Mouse (Mus musculus): ENCODE data around the gene Zfp692. TPM values are rescaled to one million over a fixed set of nuclear protein-coding genes. Genes with fewer than 3 reads are reported as not detected.
A peak's percentile ranks its signal among the peaks of the same experiment; 100 is the strongest.
"Not testable (repeated sequence)": the region's sequence is repeated elsewhere in the genome, so short reads cannot be mapped to it uniquely, and the experiment has no call there.

The Zfp692 gene
- total RNA-seq, 1 experiment from 2014 or later = 19.3 TPM

DNA sequence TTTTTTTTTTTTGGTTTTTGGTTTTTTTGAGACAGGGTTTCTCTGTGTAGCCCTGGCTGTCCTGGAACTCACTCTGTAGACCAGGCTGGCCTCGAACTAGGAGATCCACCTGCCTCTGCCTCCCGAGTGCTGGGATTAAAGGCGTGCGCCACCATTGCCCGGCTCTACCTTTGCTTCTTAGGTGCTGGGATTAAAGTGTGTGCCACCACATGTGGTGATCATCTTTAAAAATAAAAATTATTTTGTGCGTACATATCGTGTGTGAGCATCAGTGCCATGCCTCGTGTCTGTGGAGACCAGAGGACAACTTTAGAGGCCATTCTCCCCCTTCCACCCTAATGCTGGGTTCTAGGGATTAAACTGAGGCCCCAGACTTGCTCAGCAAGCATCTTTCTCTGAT is 1.6 kb upstream of the Zfp692 start:
- ATAC-seq (replicated peaks; ENCODE audit: low read depth, poor library complexity, severe bottlenecking) = not testable (repeated sequence)

- ATAC-seq (replicated peaks; ENCODE audit: low read depth, poor library complexity, severe bottlenecking) = peak; percentile 64
Measured at GRCm38 (mm10) chr11:58307411-58308080, 677 bp downstream of the Zfp692 start.

DNA sequence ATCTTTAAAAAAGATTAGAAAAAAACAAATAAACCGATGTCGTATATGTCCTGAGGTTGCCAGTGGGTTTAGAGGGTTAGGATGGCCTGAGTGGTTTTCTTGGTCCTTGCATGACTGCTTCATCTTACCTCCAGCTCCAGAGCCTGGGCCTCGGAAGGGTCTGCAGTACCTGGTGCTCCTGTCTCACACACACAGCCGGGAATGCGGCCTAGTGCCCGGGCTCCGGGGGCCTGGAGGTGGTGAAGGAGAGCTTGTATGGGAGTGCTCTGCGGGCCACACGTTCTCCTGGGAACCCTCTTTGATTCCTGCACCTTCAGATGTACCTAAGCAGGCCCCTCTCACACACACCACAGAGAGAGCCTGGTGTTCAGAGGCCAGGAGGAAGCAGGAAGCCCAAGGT is 1.8 kb downstream of the Zfp692 start:
- no peak for ATAC-seq (replicated peaks; ENCODE audit: low read depth, poor library complexity, severe bottlenecking)

DNA sequence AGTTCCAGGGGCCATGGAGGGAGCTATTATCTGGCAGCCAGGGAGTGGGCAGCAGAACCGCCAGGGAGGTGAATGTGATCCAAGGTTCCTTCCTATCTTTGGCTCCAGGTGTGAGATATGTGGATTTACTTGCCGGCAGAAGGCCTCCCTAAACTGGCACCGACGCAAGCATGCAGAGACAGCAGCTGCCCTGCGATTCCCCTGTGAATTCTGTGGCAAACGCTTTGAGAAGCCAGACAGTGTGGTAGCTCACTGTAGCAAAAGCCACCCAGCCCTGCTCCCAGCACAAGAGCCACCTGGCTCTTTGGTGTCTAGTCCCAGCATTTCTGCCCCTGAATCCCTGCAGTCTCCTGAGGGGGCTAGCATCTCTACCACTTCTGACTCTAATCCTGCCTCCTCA is 7.2 kb downstream of the Zfp692 start:
- ATAC-seq (replicated peaks; ENCODE audit: low read depth, poor library complexity, severe bottlenecking) = no peak

- ATAC-seq (replicated peaks; ENCODE audit: low read depth, poor library complexity, severe bottlenecking) = no peak
Measured at GRCm38 (mm10) chr11:58315536-58316168, 8.8 kb downstream of the Zfp692 start.

GRCm38 (mm10) chr11:58316344-58316743 is 9.5 kb downstream of the Zfp692 start:
- ATAC-seq (replicated peaks; ENCODE audit: low read depth, poor library complexity, severe bottlenecking) = no peak

- ATAC-seq (replicated peaks; ENCODE audit: low read depth, poor library complexity, severe bottlenecking) = no peak
Measured at GRCm38 (mm10) chr11:58316768-58317390, 10.0 kb downstream of the Zfp692 start.

- ATAC-seq (replicated peaks; ENCODE audit: low read depth, poor library complexity, severe bottlenecking) = peak; percentile 93
Measured at GRCm38 (mm10) chr11:58322824-58323569, 16.1 kb downstream of the Zfp692 start.

DNA sequence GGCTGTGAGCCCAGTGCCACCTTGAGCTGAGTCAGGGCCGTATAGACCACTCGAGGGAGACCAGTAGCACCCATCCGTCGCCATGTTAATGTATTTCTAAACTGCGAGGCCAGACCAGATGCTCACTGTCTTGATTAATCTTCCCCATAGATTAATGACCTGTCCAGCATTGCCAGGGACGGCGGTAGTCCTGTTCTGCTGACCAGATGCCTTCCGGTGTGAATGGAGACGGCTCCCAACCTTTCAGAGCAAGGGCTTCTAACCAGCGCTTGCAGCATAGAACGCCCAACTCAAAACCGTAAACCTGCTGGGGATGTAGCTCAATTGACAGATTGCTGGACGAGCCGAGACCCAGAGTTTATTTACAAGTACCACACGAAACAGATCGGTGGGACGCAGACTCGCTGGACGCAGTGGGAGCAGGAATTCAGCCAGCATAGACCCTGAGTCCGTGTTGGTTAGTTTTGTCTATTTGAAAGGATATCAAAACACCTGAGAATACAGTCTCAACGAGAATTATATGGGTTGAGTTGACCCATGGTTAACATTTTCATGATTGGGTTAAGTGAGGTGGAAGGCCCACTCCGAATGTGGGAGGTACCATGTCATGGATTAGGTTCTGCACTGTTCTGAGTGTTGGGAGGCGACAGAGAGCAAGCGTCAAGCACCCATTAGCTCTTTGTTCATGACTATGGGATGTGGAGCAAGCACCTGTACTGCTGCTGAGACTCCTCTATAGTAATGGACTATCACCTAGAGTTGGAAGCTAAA is 16.9 kb downstream of the Zfp692 start:
- ATAC-seq (replicated peaks; ENCODE audit: low read depth, poor library complexity, severe bottlenecking) = peak; percentile 3; the same call in 1 of the 2 replicates

DNA sequence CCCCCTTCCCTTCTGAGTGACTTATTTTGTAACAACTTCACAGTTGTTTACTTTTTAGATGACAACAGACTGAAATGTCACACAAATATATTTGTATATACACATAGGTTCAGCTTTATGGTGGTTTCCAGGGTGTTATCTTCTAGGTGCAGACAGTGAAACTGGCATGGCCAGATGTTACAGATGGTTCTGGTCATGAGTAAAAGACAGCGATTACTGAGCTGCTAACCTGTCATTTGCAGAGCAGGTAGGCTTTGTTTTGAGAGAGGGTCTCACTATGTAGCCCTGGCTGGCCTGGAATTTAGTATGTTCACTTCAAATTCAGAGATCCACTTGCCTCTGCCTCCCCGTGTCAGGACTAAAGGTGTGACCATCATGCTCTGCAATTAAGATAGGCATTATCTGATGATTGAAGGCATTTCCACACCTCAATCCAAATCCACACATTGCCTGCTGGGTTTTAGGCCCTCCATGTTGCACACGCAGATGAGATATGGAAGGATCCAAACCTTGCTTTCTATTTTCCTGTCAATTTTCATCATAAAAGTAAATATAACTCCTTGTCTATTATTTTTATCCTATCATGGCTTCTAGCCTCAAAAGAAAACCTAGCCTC is 17.9 kb downstream of the Zfp692 start:
- no peak for ATAC-seq (replicated peaks; ENCODE audit: low read depth, poor library complexity, severe bottlenecking)

DNA sequence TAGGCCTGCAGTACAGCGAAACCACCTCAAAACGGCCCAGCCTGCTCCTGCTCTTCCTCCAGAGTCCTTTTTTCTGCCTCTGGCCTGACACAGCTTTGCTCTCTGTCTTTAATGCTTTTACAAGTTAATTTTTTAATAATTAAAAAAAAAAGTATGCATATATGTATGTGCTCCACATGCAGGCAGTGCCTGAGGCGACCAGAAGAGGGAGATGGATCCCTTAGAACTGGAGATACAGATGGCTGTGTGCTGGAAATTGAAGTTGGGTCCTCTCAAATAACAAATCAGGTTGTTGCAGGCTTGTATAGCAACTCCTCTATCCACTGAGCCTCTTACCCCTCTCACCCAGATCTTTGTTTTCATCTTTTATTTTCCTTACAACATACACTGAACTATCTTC is 19.9 kb downstream of the Zfp692 start:
- ATAC-seq (replicated peaks; ENCODE audit: low read depth, poor library complexity, severe bottlenecking) = no peak

GRCm38 (mm10) chr11:58329906-58330275 is 23.0 kb downstream of the Zfp692 start:
- ATAC-seq (replicated peaks; ENCODE audit: low read depth, poor library complexity, severe bottlenecking) = peak; percentile 40

DNA sequence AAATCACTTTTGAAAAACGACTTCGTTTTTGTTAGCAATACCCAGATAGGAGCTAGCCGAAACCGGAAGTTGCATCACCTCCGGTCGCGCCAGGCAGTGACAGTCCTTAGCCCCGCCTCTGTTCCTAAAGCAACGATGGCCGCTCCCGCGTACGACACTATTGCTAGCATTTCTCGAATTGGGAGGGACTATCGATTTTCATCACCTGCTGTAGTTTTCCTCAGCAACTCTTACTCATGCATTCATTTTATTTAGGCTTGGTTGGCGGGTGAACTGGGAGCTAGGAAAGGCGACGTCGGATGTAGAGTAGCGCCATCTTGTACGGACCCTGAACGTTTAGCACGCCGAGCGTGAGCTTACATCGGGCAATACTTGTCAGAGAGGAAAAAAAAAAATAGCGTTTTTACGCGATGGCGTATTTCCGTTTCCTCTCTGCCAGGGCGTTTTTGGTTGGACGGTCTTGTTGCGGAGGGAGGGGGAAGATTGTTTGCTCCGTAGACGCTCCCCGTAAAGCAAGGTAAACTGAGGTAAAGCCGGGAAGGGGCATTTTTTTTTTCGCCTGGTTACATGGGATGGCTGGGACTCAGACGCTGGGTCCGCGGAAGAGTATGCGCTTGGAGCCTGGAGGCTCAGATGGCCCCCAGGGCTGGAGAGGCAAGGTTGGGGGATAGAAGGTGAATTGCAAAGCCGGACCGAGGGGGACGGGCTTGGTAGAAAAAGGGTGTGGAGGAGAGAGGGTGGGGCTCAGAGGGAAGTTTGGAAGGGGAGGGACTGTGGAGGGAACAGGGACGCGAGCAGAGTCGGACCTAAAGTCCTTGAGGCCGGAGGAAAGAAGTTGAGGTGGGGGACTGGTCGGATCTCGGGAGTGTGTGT is 23.6 kb downstream of the Zfp692 start, which contains the start of the genes Zfp672 and Sh3bp5l:
Zfp672 (minus strand) TSS at position 64 of the 873 bp plus-strand sequence.
Sh3bp5l (plus strand) TSS at position 449 of the 873 bp plus-strand sequence.
- peak; percentile 89 for ATAC-seq (replicated peaks; ENCODE audit: low read depth, poor library complexity, severe bottlenecking)

DNA sequence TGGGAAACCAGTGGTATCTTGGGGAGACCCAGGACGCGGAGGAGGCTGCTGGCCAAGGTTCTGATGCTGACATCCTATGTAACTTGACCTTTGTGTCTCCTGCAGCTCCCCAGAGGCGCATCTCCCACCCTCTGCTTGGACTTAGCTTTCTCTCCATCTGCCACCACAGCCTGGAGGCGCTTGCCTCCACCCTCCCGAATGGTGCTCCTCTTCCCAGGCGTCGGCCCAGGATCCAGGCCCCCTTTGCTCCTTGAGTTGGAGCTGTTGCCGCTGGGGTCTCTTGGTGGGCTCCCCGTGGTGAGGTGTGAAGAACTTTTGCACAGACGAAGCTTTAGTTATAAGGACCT is 24.3 kb downstream of the Zfp692 start:
- no peak for ATAC-seq (replicated peaks; ENCODE audit: low read depth, poor library complexity, severe bottlenecking)

- no peak for ATAC-seq (replicated peaks; ENCODE audit: low read depth, poor library complexity, severe bottlenecking)
Measured at GRCm38 (mm10) chr11:58331546-58331945, 24.7 kb downstream of the Zfp692 start.

GRCm38 (mm10) chr11:58334746-58335145 is 27.9 kb downstream of the Zfp692 start:
- ATAC-seq (replicated peaks; ENCODE audit: low read depth, poor library complexity, severe bottlenecking) = no peak

DNA sequence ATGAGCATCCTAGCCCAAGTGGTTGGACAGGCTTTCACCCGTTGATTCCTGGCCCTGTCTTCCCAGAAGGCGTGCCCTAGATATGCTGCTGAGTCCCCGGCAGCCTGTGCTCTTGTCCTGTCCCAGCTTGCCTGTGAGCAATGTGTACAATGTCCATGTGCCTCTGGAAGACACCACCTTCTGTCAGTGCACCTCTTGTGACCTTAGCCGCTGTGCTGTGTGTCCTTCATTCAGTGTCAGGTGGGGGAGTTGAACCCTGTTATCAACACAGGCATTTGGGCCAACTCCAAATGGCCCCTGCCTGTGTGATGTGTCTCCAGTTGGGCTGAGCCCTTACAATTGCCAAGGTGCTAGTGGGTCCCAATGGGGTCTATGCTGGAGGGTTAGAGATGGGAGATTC is 39.9 kb downstream of the Zfp692 start:
- ATAC-seq (replicated peaks; ENCODE audit: low read depth, poor library complexity, severe bottlenecking) = no peak

- ATAC-seq (replicated peaks; ENCODE audit: low read depth, poor library complexity, severe bottlenecking) = no peak
Measured at GRCm38 (mm10) chr11:58350628-58351027, 43.8 kb downstream of the Zfp692 start.

- ATAC-seq (replicated peaks; ENCODE audit: low read depth, poor library complexity, severe bottlenecking) = no peak
Measured at GRCm38 (mm10) chr11:58351179-58351578, 44.3 kb downstream of the Zfp692 start.
